Mouse (Mus musculus) lung, adult 18-20 months (tissue): ENCODE results near the gene Castor1.
A peak's percentile ranks its signal among the peaks of the same experiment; 100 is the strongest.

ENCODE experiments used
- DNase-seq, 2 experiments: peaks; one replicate each; pipeline ENCODE4 v3.0.0; 2022; ENCODE audit warnings: mixed read lengths in 2 of 2

Castor1 gene

DNA sequence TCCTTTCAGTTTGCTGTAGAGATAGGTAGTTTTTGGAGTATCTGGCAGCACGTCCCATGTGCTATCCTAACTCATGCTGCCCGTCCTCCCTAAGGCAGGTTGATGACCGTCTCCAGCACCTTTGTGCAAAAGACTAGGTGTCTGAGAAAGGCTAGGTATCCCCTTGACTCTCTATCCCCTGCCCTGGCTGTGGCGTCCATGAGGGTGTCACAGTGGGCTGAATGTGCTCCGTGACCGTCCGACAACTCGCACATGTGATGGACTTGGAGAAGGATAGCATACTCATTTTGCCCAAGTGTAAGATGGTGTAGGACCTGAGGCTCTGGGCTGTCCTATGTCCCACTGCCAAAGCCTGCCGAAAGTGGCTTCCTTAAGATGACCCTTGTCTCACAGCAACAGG is 10.4 kb upstream of the Castor1 start:
- no peak for DNase-seq

DNA sequence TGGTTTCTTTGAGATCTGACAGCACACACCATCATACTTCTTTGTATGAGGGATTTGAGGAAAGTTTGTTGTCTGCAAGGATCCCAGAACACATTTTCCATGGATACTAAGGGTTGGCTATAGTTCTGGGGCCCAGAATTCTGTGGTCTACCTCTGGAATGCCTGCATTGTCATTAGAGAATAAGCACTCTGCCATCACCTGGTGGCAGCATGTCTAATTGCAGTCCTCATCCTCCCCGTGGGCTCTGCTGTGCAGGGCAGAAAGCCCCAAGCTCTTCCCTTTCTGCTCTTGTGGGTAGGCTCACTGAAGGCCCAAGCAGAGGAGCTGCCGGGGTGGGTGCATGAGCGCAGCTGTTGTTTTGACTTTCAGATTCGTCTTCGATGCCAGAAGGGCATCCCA is 8.5 kb upstream of the Castor1 start:
- DNase-seq: no peak

DNA sequence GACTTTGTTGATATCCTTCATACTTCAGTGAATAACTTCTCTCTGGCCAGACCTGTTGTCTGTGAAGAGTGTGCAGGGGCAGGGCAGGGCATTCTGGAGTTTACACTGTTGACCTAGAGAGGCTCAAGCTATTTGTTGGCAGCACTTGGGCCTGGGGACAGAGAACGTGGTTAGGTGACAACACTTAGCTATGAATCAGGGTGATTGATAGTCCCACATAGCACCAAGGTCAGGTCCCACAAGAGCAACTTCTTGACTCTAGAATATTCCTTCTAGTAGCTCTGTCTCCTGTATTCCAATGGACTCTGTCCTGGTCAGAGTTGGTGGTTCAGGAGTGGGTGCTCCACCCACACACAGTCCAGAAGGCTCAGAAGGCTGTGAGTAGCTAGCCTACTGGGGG is 7.2 kb upstream of the Castor1 start:
- DNase-seq: peak in 1 of 2 experiments; percentile 34

DNA sequence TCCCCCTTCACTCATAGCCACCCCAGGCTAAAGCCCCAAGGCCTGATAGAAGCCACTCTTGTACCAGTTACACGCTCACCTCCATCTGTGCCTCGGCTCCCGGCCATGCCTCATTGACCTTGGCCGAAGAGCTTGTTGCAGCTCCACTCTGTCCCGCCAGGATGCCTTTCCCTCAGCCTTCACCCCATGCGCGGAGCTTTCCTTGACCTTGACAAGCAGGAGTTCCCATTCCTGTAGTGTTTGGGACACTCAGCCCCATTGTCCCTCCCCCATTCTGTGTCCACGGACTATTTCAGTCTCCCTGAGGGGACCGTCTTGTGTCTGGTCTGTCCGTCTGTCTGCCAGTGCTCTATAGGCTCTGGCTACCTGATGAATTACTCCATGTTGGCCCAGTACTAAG is 4.9 kb upstream of the Castor1 start:
- no peak for DNase-seq

DNA sequence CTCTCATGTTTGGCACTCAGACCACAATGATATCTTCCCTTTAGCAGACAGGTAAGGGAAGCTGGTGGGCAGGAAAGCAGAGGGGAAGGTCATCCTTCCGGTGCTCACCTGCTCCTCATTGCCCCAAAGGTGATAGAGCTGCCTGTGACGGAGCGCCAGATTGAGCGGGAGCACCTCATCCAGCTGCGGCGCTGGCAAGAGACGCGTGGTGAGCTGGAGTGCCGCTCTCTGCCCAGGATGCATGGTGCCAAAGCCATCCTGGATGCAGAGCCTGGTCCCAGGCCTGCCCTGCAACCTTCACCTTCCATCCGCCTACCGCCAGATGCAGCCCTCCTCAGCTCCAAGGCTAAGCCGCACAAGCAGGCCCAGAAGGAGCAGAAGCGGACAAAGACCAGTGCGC is 3.5 kb upstream of the Castor1 start:
- DNase-seq: no peak

DNA sequence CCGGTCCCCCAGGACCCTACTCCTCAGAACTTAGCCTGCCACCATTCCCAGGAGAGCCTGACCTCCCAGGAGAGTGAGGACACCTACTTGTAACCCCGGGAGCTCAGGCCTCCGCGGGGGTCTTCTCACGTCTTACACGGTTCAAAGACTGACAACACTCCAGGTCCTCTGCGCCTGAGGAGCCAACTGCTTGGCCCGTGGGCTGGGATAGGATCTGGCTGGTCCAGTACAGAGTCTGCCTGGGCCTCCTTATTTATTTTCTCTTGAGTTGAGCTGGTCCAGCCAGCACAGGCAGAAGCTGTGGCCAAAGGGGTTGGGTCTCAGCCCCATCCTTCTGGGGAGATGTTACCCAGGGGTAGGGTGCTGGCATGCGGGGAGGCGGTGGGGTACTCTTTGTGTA is 3.0 kb upstream of the Castor1 start:
- DNase-seq: no peak

DNA sequence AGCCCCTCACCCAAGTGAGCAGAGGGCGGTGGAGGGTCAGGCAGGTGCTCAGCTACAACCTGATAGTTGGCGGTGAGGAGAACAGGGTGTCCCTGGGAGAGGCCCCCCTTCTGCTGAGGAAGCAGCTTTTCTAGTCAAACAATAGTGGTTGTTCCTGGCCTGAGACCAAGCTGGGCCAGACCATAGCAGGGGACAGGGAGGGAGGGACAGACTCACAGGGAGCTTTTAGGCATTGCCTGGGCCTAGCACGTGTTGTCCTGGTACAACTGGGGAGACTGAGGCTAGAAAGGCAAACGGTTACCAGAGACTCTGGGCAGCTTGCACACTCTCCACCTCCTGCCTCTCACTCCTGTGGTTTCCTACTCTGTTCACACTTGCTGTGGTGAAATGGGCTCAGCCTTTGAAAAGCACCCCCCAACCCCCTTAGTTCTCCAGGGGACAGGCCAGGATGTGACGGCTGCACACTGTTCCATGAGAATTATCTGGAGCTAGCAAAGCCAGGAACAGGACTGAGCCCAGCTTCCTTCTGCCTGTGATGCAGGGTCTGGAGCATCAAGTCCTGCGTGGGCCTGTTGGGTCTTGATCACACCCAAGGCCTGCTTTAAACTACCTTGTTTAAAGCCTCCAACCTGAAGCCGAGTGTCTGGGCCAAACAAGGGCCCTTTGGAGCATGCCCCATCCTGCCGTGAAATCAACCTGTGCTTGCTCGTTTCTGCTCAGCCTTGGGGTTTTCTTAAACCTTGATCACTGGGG is 1.6 kb upstream of the Castor1 start:
- peak; percentile 78 to 86 for DNase-seq

DNA sequence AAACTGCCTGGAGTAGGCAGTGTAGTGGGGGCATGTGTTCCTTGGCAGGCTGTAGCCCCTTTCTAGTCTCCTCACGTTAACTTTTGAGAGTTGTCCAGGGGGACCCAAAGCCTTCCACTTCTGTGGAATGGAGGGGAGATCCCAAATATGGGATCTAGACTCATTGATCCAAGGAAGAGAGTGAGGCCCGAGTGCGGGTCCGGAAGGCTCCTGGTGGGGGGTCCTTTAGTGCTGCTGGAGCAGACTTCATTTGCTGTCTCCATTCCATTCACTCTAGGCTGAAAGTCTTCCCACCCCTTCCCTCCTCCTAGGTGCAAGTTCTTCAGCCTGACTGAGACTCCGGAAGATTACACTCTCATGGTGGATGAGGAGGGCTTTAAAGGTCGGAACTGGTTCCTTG is 612 bp downstream of the Castor1 start:
- no peak for DNase-seq

DNA sequence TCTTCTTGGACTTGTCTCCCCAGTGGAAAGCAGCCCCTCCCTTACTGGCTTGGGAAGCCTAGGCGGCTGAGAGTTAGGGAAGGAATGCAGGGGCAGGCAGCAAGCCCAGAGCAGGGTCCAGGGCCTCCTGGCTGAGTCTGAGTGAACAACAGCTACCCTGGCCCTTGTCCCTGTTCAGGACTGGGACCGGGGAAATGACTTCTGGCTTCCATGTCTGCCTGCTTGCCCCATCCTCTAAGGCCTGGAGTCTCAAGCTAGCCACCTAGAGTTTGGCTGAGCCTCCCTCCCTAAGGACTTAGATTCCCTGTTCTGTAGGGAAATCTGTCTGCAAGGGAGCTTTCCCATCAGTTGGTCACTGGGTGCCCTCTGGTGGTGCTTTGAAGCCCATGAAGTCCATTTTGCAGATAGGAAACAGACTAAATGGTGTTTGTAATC is 1.3 kb downstream of the Castor1 start:
- peak; percentile 85 to 87 for DNase-seq

DNA sequence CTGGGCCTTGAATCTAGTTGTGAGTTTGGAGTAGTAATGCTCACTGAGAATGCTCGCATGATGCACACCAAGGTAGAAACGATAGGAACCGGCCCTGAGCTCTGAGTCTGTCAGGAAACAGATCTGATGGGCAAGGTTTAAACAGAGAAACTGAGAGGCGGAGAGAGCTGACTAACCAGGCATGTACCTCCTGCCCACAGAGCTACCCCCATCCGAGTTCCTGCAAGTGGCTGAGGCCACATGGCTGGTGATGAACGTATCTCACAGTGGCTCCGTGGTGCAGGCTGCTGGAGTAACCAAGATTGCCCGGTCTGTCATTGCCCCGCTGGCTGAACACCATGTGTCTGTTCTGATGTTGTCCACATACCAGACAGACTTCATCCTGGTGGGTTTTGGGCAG is 1.9 kb downstream of the Castor1 start:
- DNase-seq: no peak

DNA sequence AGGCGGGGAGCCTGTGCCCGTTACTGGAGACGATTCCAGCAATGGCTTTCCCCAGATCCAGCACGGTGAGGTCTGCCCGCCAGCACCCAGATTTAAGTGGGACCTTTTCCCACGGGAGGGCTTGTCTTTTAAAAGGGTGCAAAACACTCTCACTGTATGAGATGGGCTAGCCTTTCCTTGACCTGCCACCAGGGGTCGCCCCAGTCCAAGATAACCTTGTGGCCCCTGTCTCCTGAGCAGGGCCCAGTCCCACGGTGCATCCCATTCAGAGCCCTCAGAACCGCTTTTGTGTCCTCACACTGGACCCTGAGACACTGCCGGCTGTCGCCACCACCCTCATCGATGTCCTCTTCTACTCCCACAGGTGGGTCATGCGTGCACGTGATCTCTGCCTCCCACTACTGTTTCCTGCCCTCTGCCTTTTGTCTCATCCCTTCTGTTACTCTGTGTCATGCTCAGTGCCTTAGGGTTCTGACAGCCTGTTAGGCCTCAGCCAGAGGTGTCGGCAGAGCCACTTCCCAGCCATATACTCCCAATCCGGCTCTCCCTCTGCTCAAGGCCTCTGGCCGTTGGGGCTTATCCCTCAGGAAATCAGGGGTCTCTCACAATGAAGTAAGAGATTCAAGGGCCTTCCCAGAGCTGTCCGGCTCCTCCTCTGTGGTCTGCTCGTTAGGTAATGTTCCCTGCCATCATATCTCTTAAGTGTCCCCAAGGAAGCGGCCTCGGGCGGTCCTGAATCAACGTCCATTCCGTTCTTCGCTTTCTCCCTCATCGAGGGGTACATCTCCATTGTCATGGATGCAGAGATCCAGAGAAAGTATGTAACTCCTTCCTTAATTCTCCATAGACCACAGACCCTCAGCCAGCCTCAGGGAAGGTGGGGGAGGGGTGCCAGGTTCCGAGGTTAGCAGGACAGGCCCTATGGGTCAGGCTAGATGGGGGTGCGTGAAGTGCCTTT is 2.7 kb downstream of the Castor1 start:
- DNase-seq: peak; percentile 76 to 77

DNA sequence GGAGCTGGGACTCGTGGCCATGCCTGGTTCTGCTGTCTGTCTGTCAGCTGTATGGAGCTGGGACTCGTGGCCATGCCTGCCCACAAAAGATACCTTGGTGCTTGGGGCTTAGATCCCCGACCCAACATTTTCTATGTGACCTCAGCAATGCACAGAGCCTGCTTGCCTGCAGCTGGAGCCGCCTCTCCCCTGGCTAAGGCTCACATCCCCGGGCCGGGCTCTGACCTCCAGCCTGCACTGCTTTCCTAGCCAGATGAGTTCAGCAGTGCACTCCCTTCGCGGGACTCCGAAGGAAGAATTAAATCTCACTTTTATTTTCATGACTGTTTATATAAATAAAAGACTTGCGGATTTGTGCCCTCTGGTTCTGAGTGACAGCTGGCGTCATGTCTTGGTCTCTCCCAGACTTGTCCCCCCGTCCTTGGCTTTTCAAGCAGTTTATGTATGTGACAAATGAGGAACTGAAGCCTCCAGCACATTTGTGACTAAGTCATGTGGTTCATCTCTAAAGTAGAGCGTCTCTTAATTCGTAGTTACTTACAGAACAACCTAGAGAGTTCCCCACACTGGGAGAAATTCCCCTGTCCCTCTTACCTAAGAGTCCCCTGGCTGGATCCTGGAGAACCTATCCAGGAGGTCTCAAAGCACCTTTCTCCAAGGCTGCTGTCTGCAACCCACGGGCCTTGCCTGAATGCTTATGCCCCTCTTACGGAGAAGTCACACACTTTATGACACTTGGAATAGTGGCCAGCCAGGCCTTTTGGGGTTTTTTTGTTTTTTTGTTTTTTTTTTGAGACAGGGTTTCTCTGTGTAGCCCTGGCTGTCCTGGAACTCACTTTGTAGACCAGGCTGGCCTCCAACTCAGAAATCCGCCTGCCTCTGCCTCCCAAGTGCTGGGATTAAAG is 4.3 kb downstream of the Castor1 start:
- DNase-seq: no peak

DNA sequence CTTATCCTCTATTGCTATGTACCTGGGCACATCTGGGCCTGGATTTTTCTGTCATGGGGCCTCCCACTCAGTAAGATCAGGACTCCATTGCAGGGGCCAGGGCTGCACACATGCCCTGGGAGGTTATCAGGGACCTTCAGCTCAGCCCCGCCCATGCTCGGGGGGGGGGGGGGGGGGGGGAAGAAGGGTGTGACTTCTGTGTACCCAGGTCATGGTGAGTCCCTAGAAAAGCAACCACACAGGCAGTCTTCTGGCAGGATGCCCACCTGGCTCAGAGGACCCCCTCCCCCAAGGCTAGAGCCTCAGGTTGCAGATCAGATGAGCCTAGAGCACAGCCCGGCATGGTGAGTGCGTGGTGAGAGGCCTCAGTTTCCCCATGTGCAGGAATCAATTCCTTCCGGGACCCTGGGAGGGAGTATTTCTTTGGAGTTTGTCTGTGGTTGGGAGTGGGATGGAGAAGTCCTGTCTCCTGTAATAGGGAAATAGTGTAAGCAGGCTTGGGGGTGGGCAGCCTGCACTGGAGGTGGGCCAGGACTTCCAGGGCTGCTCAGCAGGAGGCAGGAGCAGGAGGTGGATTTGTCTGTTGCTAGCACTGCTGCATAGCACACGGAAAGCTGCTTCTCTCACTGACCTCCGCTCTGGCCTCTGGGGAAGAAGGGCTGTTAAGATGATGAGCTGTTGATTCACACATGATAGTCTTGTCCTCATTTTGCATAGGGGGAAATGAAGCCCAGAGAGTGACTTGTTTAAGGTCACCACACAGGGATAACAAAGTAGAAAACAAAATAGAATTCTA is 5.6 kb downstream of the Castor1 start:
- no peak for DNase-seq

DNA sequence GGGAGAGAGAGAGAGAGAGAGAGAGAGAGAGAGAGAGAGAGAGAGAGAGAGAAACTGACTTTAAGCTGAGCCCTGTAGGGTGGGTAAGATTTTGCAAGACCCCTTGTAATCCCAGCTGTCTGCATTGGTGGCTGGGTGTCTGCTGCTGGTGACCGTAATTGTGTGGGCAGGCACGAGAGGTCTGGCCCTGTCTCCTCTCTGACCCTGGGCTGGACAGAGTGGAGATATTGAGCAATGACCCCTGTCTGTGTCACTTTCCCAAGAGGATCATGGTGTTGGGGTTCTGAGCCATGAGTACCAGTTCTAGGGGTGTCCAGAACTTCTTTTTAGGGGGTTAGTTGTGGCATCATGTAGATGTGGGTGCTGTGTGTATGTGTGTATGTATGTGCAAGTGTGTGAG is 6.2 kb downstream of the Castor1 start:
- DNase-seq: no peak

DNA sequence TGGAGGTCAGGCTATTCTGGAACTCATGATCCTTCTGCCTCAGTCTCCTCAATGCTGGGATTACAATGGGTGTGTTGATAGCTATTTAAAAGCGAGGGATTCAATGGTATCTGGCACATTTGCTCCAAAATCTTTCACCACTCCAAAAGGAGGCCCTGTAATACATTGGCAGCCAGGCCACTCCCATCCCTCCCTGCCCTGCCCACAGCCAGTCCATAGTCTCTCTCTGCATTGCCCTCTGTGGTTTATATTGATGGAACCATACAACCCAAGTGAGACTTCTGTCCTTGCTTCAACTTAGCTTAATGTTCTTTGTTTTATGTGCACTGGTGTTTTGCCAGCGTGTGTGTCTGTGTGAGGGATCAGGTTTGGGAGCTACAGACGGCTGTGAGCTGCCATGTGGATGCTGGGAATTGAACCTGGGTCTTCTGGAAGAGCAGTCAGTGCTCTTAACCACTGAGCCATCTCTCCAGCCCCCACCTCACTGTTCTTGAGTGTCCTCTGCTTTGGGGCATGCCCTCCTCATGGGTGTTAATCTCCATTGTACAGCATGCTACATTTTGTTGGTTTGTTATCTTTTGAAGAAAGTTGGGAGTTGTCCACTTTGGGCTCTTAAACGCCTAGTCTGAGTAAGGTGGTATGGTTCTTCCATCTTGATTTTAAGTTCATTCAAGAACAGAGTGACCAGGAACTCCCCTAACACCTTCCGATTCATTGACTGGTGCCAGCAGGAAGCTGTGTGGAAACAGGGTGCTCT is 8.7 kb downstream of the Castor1 start:
- DNase-seq: no peak

DNA sequence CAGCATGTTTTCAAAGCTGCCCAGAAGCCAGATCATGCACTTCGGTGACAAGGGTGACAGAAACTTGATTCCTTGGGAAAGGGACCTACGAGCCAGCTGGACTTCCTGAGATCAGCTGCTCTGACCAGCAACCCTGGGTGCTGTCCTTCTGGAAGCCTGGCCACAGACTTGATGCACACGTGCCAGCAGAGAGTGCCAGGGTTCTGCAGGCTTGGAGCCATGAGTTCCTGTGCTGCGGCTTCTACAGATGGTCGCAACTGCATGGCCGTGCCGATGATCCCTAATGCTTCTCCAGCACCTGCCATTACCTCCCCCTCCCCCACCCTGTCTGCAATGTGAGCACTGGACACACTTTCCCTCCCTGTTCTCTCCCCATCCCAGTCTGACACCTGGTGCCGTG is 10.4 kb downstream of the Castor1 start:
- no peak for DNase-seq

DNA sequence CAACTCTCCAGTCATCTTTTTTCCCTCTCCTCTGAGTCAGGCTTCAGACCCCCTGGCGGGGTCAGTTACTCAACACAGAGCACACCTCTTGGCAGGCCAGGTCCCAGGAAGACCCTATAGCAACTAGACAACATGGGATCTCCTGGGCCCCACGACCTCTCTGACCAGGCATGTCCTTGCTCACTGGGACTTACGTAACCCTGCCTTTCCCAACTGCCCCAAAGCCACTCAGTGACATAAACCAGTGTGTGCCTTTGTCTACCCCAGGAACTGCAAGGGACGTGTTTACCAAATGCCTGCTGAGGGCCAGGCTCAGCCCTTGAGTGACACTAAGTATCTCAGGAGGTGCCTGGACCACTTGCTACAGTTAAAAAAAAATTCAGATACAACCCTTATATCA is 11.8 kb downstream of the Castor1 start:
- no peak for DNase-seq

DNA sequence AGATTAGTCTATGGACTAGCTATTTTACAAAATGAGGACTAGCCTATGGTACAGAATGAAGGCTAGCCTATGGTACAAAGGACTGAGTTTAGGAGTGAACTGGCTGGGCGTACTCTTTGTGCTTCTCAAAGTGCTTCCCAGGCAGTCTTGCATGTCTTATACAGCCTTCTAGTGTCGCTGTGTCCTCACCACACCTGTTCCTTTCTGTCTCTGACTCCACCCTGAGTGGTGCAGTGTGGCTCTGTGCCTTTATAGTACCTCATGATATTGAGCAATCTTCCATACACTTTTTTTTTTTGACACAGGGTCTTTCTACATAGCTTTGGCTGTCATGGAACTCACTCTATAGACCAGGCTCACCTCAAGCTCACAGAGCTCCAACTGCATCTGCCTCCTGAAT is 13.4 kb downstream of the Castor1 start:
- no peak for DNase-seq

DNA sequence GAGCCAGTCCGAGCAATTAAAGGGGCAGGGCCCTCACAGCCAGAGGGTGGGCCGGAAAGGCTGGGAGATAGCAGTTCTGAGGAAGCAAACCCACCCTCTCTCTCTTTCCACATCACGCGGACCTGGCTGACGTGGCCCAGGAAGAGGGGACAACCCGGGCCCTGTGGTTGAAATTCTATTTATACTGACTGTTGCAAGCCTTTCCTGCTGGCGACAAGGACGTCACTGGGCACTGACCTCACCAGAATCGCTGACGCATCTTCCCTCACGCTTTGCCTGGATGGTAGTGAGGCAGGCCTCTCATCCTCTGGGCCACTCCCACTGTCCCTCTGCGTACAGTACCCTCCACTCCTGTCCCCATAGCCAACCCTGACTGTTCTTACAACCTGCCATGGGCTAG is 14.6 kb downstream of the Castor1 start:
- DNase-seq: peak in 1 of 2 experiments; percentile 51

DNA sequence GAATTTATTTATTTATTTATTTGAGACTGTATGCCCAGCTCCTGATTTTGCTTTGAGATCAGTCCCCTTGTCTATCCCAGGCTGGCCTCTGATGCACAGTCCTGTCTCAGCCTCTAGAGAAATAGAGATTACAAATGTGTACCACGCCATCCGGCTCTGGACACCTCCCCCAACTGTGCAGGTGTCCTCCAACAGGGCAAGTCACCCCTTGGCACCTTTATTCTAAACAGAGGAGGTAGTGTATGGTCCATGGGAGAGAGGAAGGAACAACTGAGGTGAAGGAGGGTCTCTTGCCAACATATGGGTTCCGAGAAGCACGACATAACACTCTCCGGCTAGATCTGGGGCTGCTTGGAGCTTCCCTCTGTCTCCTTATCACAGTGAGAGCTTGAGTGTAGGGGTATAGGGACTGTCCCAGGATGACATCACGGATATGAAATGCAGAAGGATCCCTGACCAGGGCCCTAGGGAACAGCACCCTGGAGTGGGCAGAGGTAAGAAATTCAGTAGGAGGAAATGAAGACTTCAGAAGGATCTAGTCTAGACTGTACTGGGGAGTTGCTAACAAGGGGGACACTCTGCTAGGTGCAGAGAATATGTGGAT is 17.1 kb downstream of the Castor1 start:
- DNase-seq: no peak
